Mouse (Mus musculus): ENCODE data around the gene Disp1.

The Disp1 gene

GRCm38 (mm10) chr1:183117827-183118825, 103.2 kb downstream of the Disp1 start:
- no peak for DNase-seq

- DNase-seq: no peak
Measured at GRCm38 (mm10) chr1:183116946-183117826, 104.1 kb downstream of the Disp1 start.

GRCm38 (mm10) chr1:183116441-183116840, 104.9 kb downstream of the Disp1 start:
- DNase-seq: no peak

GRCm38 (mm10) chr1:183115076-183115475, 106.2 kb downstream of the Disp1 start:
- DNase-seq: no peak

- DNase-seq: no peak
Measured at GRCm38 (mm10) chr1:183114554-183114953, 106.8 kb downstream of the Disp1 start.

- no peak for DNase-seq
Measured at GRCm38 (mm10) chr1:183113546-183113945, 107.8 kb downstream of the Disp1 start.

- DNase-seq: no peak
Measured at GRCm38 (mm10) chr1:183107476-183107875, 113.8 kb downstream of the Disp1 start.

- DNase-seq: no peak
Measured at GRCm38 (mm10) chr1:183104696-183105095, 116.6 kb downstream of the Disp1 start.

GRCm38 (mm10) chr1:183102775-183103174, 118.5 kb downstream of the Disp1 start:
- DNase-seq: no peak

GRCm38 (mm10) chr1:183102153-183102552, 119.2 kb downstream of the Disp1 start:
- DNase-seq: no peak

GRCm38 (mm10) chr1:183101371-183101770, 120.0 kb downstream of the Disp1 start:
- no peak for DNase-seq

GRCm38 (mm10) chr1:183100245-183100644, 121.1 kb downstream of the Disp1 start:
- no peak for DNase-seq

GRCm38 (mm10) chr1:183099686-183100085, 121.6 kb downstream of the Disp1 start:
- DNase-seq: no peak

- DNase-seq: no peak
Measured at GRCm38 (mm10) chr1:183097606-183098005, 123.7 kb downstream of the Disp1 start.

- no peak for DNase-seq
Measured at GRCm38 (mm10) chr1:183095454-183096088, 125.8 kb downstream of the Disp1 start.

GRCm38 (mm10) chr1:183092296-183092695, 129.0 kb downstream of the Disp1 start:
- no peak for DNase-seq

- no peak for DNase-seq
Measured at GRCm38 (mm10) chr1:183091203-183091602, 130.1 kb downstream of the Disp1 start.

- DNase-seq: no peak
Measured at GRCm38 (mm10) chr1:183088661-183089060, 132.7 kb downstream of the Disp1 start.

GRCm38 (mm10) chr1:183086843-183087242, 134.5 kb downstream of the Disp1 start:
- no peak for DNase-seq

- peak; percentile 38 for DNase-seq
Measured at GRCm38 (mm10) chr1:183084085-183085050, 137.0 kb downstream of the Disp1 start.

GRCm38 (mm10) chr1:183082436-183082835, 138.9 kb downstream of the Disp1 start:
- no peak for DNase-seq

GRCm38 (mm10) chr1:183081126-183081525, 140.2 kb downstream of the Disp1 start:
- DNase-seq: no peak

Data from right cerebral cortex, postnatal 14 days (tissue).